Mouse (Mus musculus) lung, postnatal 0 days (tissue): ENCODE measurements at regions not wholly inside any gene's neighbourhood (a gene's known extent, or its start where the extent isn't known, plus 50 kb on each side); places are given as distances from the start of the nearest gene placed in this dataset.

Experiments used
- CTCF ChIP-seq: IDR thresholded peaks from 2 replicates; pipeline ENCODE4 v1.5.1; 2016; ENCODE audit warnings: antibody characterized with exemption, mild to moderate bottlenecking
- EP300 ChIP-seq: IDR thresholded peaks from 2 replicates; pipeline ENCODE4 v1.6.1; 2016; ENCODE audit warnings: antibody characterized with exemption, mild to moderate bottlenecking, control low read depth

- TF ChIP-seq CTCF (no peak), EP300 (no peak)
These were observed 89.9 kb upstream of the Mrgpra3 start for GRCm38 (mm10) chr7:47691121-47691520.
